Mouse (Mus musculus) stomach, postnatal 0 days (tissue): ENCODE results near the gene Usf3.

Experiments
- CTCF ChIP-seq: IDR thresholded peaks from 2 replicates; pipeline ENCODE4 v1.5.1; 2016; ENCODE audit warnings: antibody characterized with exemption, low read depth, mild to moderate bottlenecking, moderate library complexity
- EP300 ChIP-seq: optimal IDR thresholded peaks from 2 replicates; pipeline ENCODE3; 2016; ENCODE audit warnings: antibody characterized with exemption

GRCm38 (mm10) chr16:44249985-44250384 is 76.9 kb downstream of the Usf3 start:
- TF ChIP-seq CTCF (no peak), EP300 (no peak)
